Mouse (Mus musculus) activated CD4-positive, CD25-positive, alpha-beta regulatory T cell, adult 4 months (primary cell): Measurements from ENCODE around the gene Serping1. TPM values are rescaled to one million over a fixed set of nuclear protein-coding genes. Genes with fewer than 3 reads are reported as not detected.

ENCODE experiments used
- ATAC-seq: one replicate; pipeline ENCODE4 v1.8.0; 2017
- polyA plus RNA-seq, 2 experiments: library from polyadenylated mRNA; unstranded; fragments of 100-300 nt; shearing (Covaris generic); gene quantifications; one replicate each; pipeline ENCODE4 v1.2.1; 2017

The Serping1 gene
- polyA plus RNA-seq, 2 experiments from 2014 or later = not detected

DNA sequence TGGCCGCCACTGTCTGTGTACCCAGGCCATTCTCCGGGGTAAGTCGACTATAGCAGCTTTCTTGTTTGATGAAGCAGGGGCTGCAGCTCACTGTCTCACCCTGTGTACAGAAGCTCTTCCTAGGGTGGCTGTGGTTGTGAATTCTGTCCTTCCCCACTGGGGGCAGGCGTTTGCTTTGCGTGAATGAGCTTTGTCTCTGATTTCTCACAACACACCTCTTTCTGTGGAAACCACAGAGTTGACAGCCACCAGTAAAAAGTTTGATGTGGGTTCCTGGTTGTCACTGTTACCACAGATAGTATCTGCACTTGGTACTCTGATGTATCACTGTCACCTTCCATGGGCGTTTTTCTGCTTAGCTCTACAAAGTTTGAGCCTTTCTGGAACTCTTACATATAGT is 4.0 kb upstream of the Serping1 start:
- ATAC-seq = peak; percentile 96

DNA sequence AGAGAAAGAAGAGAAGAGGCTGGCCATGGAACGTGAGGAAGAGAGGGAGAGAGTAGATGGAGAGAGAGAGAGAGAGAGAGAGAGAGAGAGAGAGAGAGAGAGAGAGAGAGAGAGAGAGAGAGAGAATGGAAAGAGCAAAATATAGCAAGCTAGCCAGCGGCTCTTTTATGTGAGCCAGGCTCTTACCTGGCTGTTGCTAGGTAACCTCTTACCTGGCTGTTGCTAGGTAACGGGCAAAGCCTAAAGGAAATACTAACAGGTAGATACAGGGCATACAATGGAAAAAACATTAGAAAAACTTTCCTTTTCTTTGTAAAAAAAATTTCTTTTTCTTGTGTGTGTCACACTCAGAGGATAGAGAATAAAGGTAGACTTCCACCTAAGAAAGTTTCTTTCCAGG is 2.5 kb upstream of the Serping1 start:
- ATAC-seq = no peak

DNA sequence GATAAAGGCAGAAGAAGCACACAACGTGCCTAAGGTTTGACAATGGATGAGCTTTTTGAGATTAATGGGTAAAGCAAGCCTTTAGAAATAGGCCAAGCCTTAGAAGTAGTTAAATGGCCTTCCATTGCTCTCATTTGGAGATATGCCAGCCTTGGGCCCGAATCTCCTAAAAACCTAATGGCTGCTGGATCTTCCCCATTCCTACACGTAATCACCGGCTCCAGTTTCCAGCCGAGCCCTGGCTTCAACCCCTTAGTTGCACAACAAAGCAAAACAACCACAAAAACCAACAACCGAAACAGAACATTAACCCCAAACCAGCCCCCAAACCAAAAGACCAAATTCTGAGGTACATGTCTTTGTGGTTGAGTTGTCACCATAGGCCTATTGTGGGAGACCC is 421 bp upstream of the Serping1 start:
- no peak for ATAC-seq

DNA sequence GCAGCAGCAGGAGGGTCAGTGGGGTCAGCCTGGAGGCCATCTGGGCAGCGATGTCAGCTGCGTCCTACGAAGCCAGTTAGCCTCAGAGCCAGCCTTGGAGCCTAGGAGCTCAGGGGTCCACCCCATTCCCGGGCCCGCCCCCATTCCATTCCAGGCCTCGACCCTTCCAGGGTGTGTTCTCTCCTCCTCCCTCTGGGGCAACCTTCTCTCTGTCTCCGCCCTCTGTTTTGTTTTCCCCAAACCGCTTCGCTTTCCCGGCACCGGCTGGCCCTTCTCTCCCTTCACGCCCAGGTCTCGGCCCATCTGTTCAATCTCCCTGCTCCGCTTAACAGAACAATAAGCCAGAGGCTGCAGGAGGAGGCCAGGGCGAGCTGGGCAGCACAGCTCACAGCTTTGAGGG is 493 bp downstream of the Serping1 start:
- ATAC-seq = no peak

DNA sequence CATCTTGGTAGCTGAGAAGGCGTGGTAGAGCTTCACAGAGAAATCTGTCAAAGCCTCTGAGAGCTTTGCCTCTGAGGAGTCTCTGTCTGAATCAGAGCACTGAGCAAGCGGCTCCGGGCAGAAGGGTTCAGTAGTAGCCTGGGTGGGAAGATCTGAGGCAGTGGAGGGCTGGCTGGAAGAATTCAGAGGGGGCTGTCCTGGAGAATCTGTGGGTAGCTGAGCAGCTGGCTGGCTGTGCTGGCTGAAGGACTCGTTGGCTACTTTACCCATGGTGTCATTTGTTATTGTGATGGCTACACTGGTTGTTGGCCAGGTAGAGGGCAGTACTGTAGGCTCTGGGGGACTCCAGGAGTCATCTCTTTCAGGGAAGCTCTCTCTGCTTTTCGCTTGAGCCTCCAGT is 2.0 kb downstream of the Serping1 start:
- ATAC-seq = no peak

DNA sequence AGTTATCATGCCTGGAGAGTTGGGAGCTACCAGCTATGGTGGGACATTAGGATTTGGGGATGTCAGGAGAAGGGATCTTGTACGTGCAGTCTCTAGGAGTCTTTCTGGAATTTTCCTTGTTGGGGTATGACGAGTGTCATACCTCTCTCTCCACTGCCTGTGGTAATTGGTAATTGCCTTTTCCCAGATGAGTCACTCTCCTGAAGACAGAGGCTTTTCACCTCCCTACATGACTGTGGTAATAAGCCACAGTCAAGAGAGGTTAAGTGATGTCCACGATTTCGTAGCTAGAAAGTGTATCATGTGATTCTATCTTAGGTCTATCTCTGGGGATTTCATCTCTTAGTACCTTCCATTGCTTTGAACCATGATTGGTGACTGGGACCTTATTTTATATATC is 2.8 kb downstream of the Serping1 start:
- ATAC-seq = no peak

DNA sequence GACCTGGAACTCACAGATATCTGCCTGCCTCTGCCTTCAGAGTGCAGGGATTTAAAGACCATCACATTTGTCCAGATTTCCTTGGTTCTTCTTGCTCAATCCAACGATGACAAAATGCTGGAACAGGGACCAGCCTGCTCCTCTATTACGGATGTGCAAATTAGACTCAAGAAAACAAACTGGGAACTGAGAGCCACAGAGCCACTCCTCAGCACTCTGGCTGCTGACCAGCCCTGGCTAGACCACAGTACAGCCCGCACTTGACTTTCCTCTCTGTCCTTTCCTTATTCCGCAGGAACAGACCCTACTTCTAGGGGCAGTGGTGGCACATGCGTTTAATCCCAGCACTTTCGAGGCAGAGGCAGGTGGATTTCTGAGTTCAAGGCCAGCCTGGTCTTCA is 4.7 kb downstream of the Serping1 start:
- no peak for ATAC-seq

DNA sequence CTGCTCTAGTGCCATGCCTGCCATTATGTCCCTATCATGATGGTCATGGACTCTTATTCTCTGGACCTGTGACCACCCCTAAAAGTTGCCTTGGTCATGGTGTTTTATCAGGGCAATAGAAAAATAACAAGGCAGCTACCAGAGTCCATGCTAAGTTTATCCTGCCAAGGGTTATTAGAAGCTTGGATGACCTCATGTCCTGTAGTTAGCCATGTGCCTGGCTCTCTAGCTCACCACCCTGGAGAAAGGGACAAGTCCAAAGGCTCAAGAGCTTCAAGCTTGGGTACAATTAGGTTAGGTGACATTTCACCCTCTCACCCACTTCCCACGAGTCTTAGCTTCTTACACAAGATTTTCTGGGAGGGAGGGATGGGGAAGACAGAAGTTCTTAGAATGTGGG is 12.4 kb downstream of the Serping1 start:
- ATAC-seq = no peak

DNA sequence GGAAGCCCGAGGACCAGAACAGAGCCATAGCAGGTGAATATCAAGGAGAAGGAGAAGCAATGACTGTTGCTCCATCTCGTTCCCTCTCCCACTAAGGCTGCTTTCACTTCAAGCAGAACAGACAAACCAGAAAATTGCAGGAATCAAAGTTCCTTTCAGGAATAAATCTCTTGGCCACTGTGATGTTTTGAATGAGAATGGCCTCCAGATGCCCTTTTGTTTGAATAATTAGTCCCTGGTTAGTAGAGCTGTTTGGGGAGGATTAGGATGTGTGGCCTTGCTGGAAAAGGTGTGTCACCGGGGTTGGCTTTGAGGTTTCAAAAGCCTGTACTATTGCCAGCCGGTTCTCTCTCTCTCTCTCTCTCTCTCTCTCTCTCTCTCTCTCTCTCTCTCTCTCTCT is 12.9 kb downstream of the Serping1 start:
- ATAC-seq = no peak

DNA sequence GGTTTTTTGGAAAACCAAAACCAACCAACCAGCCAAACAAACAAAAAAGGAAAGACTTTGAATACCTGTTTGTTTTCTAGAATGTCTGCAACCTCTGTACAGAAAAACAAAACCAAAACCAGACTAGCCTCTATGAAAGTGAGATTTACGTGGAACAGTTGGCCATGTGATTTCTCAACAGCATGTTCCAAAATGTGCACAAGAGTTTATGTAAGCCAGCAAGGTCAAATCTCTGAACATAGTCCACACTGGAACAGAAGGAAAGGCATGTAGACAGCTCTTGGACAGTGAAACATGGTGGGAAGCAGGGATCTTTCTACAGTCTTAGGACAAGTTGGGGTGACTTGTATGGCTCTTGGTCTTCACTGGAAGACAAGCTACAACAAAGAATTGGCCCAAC is 13.4 kb downstream of the Serping1 start:
- ATAC-seq = no peak

DNA sequence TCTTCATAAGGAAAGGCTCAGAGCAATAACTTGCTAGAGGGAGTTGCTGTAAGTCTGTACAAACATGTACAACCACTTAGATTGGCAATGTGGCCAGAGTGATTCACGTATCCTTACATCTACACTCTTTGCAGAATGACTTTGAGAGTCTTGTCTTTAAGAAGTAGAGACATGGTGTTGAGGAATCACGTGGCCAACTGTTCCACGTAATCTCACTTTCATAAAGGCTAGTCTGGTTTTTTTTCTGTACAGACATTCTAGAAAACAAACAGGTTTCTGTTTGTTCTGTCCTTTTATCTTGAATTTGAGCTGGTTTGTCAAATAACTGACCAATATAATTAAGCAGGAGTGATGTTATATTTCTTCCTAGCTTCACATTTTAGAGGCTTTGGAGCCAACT is 13.9 kb downstream of the Serping1 start:
- ATAC-seq = no peak

DNA sequence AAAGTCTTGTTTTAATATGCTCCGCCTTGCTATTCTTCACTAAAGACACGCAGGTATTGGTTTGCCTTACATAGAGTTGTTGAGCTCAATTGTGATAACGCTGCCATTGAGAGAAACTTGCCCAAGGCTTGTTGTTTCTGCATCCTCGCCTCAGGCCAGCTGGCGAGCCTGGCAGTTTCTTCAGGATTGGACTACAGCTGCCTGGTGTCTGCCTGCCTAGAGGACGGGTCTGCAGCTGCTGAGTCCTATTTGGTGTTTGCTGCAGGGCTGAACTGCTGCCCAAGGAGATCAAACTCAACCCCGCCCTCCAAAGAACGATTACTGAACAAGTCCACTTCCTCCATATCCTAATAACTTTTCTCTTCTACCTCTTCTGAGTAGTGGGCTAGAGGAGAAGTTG is 14.5 kb downstream of the Serping1 start:
- no peak for ATAC-seq

DNA sequence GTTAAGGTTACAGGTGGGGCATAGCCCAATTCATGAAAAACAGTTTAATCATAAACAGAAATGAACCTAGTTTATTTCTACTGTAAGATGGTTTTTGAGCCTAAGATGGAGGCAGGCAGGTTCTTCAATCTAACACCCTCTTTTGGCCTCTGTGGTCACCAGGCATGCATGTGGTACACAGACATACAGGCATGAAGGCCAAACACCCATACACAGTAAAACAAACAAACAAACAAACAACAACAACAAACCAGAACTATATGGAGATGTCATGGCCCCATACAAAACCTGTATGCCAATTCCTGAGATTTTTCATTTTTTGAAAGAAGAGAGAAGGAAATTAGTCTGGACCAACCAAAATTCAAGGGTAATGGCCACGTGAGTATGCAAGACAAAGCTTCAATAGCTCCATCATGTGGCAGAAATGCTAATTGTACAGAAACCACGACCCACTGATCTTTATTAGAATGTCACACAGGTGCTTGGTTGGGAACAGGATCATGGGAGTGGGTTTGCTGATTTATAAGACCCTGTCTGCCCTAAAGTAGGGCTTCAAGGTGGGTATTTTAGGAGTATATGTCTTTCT is 16.6 kb downstream of the Serping1 start:
- peak; percentile 72 for ATAC-seq

DNA sequence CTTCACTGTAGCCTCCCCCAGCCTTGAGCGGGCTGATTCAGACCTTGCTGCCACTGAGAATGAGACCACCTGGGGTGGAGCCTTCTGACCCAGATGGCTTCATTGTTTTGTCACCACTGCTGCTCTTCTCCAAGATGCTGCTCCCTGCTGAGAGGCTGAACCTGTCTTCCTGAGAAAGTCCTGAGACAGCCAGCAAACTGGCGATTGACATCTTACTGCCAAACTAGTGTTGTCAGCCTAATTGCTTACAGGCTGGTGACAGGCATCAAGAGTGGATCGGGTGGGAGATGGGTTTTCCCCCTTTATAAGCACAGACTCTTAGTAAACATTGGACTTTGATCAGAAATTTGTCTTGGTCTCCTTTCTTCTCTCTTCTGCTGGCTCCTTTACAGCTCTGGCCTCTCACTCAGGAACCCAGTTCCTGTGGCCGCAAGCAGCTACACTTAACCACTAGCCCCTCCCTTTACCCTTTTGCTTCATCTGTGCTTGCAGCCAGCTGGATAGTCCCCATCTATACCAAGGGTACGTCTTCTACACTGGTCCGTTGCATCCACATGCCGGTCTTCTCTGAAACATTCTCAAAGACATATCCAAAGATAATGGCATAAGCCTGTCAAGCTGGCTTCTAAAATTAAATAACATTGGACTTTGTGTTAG is 18.1 kb downstream of the Serping1 start:
- no peak for ATAC-seq

DNA sequence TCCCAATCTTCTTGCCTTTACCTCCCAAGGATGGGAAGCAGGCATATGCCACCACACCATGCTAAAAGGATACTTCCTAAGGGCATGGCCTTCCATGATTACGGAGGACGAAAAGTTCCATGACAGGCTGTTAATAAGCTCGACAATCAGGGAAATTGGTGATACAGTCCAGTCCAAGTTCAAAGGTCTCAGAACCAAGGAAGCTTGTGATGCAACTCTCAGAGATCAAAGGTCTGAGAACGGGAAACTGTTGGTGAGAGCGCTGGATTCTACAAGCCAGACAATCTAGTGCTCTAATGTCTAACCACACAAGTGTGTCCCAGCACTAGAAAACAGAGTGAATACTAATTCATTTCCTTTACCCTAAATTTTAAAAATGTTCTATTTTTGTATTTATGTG is 19.0 kb downstream of the Serping1 start:
- ATAC-seq = no peak

DNA sequence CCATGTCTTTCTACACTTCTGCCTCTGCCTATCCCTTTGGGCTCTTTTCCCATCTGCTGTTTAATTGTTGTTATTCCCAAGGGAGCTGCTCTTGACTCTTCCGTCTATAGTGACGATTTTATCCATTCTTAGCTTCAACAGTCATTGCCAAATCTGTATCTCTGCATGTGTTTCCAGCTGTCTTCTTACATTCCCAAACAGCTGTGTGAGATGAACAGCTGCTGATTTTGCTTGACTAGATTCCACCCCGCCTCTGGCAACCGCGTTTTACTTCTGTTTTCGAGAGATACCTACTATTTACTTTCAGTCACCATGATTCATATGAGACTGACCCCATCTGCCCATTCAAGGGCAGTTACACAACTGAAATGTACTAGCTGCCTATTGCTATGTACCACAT is 25.1 kb downstream of the Serping1 start:
- no peak for ATAC-seq

DNA sequence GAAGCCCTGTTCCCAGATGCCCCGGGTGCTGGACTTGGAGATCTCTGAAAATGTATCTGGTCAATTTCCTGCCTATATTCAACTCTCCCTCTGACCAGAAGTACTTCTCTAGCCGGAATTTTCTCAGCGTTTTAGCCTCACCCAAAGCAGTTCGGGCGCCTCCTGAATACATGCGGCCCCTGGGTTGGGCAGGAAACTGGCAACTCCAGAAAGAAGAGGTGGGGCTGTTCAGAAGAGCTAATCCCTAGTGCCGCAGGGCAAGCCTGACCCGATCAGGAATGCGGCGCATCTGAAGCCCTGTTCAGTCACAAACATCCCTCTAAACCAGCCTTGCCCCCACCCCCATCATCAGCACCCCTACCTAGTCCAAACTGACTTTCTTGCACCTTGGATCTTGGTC is 31.1 kb downstream of the Serping1 start:
- no peak for ATAC-seq

DNA sequence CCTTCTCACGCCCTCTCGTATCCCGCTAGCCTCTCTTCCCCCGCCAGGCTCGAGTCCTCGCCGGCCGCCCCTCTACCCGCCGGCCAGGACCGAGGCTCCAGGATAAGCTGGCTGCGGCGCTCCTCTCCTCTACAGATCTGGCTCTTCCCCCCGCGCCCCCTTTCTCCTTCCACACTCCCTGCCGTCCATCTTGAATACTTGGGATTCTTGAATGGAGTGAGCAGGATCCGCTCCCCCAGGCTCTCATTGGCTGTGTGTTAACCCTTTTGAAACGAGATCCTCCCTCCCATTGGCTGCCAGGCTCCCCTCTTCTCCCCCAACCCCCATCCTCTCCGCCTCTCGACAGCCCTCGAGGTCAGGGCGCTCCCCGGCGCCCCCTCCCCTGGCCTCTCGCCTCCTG is 31.7 kb downstream of the Serping1 start, which contains the start of gene Gm19426:
Gm19426 (minus strand) TSS at position 95 of the 400 bp plus-strand sequence.
- no peak for ATAC-seq

DNA sequence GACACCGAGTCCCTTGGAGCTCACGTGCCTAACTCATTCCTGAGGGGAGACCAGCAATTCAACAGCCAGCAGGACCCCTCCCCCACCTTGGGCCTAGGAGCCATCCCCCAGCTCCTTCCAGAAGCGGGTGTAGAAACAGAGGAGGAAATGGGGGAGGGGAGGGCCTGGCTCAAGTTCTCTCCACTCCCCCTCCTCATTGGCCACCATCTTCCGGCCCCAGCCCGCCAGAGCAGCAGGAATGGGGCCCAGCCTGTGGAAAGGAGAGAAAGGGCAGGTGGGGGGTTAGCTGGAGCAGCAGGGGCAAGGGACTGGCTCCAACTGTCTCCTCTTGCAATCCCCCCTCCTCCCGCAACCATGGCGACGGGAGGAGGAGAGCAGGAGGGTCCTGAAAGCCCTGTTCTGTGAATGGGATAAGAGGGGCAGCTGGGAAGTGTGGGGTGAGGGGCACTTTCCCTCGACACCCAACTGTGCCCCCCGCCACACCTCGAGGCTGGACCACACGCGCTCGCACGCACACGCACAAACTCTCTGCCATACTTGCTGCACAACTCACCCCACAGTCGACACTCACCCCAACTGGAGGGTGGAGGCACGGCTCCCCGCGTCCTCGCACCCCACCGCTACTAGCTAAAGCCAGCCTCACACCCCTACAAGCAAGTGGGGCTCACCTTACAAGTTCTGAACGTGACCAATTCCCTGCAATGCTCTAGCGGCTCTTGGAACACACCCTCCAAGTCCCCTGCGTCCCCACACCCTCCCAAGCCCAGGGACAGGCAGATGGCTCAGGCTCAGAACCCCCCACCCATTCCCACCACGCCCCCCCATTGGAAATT is 32.6 kb downstream of the Serping1 start:
- ATAC-seq = no peak

DNA sequence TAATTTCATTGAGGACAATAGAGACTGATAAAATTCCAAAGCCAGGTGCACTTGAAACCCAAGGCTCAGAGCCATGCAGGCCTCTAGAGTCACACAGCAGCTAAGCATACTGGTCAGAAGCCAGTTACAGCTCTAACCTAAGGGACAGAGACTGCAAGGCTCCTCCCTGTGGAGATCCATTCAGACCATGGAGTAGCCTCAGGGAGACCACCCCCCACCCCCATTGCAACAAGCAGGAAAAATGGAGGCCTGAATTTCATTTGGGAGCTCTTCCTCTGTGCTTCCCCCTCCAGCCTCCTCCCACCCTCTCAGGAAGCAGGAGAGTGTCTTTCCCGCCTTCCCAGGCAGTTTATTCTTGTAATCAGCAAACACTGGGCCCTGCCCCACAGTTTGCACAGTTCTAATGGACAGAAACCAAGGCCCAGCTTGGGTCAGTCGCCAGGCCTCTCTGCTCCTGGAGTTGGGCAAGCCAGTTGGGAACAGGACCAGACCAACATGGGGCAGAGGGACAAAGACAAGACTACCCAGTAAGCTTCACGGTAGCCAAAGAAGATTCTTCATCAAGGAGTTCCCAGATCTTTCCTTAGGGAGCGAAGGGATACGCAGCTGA is 33.3 kb downstream of the Serping1 start:
- no peak for ATAC-seq

DNA sequence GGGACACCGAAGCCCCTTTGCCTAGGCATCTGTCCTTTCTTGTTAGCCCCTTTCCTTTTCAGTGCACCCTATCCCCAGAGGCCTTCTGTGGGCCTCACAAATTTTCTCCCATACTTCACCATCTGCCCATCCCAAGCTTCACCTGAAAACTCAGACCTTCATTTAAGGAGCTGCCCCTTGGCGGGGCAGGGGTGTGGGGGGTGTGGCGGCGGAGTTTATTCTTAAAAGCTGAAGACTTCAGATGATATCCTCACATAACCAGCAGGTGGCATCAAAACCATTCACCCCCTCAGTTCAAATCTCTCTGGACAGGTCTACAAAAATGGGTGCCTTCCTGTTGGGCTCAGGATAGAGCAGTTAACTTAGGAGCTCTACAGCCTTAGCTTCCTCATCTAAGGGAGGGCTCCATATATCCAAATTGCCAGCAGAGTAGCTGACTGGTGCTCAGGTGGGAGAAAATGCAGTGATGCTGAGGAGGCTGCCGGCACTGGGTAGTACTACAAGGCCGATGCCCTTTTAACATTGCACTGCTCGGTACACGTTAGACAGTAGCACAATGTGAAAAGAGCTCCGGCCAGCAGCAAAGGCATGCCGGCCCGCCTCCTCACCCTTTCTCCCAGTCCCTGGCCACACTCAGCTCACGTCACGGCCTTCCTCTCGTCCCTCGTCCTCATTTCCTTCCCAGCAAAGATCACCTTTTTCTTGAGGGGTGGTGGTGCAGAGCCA is 34.5 kb downstream of the Serping1 start:
- ATAC-seq = peak; percentile 44

DNA sequence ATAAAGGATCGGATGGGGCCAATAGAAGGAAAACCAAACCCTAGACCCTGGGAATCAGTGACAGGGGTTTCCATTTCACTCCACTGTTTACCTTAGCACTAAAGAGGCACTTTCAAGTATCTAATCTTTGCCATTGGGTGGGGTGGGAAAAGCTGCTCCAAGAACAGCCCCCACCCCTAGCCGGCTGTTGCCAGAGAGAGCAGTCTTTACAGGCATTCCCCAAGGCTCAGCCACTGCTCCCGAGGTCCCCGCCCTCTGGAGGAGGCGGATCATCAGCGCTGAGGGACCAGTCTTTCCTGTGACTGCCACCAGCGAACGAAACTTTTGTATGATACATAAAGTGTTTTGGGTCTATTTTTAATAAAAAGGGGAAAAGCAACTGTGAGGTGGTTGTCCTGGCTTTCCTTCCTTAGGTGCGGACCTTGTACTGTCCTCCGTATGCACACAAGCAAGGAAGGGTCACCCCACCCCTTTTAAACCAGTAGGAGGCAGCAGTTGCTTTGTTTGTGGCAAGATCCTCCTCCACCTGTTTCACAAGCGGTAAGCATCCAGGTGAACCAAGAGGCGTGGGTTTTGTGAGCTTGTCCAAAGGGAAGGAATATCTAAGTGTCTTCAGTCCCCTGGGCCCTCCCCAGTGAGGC is 36.9 kb downstream of the Serping1 start:
- no peak for ATAC-seq
